Mouse (Mus musculus): Measurements from ENCODE around the gene Hist1h4c.
"Not testable (repeated sequence)": the region's sequence is repeated elsewhere in the genome, so short reads cannot be mapped to it uniquely, and the experiment has no call there.

Gene Hist1h4c

DNA sequence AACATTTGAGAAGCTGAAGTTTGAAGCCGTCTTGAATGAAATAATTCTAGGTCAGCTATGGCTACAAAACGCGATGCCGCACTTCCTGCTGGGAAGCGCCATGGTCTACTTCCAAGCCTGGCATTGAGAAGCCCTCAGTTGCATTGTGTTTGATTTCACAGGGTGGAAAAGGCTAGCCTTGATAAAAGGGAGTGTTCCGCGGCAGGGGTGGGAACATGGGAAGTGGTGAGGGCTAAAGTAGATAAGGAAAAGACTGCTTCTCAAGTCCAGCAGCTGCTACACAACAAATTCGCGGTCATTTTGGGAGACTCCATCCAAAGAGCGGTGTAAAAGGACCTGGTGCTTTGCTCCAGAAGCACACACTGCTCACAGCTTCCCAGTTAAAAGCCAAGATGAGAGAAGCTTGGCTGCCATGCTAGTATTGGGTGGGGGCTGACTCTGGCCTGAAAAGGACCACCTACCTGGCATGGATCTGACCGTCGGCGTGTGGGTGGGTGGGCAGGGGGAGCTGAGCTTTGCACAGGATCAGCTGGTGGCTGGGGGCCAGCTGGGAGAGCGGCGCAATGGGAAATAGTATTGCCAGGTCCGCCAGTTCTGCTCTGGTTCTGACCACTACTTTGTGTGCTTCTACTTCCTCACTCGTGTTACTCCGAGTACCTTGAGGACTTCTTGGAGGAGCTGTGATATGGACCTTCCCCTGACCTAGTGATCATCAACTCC lies 30.4 kb upstream of the Hist1h4c start:
- no peak for DNase-seq

DNA sequence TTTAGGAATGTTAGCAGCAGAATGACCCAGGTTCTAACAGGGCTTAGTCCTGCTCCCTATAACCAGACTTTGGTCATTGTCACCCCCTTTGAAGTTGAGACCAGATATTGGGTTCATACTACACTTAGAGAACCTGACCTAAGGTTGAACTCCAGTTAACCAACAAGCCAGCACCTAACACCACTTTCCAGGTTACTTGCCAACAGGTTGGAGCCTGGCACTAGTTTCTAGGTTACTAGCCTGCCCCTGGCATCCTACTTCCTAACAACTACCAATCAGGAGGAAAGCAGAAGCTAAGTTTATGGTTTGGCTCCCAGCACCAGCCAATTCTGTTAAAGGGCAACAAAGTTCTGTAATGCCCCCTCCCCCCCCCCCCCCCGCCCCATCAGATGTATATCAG lies 27.0 kb upstream of the Hist1h4c start:
- DNase-seq = no peak

DNA sequence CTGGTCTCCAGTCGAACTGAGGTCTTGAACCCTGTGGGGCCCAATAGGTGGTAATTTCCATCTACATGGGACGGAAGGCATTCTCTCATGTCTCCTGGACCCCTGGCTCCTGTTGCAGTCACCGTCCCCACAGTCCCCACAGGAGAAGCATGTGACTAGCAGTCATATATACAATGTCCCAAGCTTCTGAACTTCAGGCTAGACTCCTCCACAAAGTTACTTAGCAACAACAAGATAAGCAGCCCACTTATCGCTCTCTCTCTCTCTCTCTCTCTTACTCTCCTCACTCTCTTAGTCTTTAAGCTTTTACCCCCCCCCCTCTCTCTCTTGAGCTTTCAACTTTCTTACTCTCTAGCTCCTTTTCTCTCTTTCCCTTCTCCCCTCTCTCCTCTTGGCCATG lies 26.0 kb upstream of the Hist1h4c start:
- DNase-seq = no peak

DNA sequence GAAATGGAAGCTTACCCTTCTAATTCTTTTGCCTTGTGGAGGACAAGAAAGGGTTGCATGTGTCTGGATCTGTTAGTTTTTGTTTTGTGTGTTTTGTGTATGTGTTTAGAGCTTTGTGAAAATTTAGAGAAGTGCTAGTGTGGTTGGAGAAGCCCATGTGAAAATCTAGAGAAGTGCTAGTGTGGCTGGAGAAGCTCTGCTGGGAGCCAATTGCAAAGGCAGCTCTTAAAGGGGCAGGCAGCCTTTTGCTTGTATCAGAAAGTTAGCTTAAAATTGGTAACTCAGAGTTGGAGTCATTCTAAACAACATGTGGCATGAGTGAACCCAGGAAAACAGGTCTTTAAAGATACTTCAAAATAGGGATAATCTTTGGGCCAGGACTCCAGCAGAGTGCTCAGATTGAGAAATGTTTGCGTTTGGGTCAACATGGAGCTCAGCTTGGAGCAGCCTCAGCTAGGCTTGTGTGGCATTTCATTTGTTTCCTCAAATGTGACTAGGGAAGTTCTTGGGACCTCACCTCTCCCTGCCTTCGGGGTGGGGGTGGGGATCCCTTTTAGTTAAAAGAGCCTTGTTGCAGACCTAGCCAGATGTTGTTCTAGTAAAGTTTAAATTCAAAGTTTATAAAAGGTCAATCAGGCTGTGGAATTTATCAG lies 19.5 kb upstream of the Hist1h4c start:
- DNase-seq = not testable (repeated sequence)

DNA sequence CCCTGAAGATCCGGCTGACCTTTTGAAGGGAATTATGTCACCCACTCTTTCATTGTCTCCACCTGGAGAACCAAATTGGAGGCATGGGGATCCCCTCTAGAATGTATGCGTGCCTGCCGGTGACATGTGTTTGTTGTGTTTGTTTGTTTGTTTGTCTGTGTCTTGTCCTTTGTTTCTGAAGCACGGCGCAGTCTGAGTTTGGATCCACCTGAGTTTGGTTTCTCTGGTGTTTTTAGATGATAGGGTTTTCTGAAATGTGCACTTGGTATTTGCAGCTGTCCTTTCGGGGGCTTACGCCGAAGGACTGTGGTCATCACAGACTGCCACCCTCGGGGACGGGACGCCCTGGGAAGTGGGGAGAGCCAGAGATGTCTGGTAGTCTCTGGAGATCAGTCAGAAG lies 18.9 kb upstream of the Hist1h4c start:
- no peak for DNase-seq

DNA sequence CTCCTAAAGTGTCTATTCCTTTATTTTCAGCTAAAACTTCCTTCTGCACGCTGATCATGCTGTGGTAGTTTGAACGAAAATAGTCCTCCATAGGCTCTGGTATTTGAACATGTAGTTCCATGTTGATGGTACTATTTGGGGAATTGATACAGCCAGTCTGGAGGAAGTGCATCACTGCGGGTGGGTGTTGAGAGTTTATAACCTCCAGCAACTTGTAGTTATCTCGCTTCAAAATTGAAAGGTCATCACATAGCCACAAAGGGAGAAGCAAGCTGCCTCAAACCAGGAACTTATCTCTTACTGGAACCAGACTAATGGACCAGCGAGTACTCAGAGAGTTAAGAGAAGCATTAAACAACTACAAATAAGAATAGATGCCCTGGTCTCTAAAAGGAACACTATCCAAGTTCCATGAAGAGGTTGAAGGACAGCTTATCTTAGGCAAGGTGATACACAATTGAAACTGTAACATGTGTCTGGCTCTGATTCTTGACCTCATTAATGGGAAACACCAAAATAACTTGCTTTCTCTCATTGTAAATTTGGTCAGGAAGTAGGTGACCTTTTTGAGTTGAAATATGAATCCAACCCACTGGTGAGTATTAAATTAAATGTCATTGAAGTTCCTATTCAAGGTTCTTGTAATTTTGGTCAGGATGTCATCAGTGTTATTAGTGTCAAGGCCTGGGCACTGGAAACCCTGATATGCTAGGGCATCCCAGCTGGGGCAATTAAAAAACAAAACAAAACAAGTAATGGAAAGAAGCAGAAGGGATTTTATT lies 18.2 kb upstream of the Hist1h4c start:
- DNase-seq = no peak

DNA sequence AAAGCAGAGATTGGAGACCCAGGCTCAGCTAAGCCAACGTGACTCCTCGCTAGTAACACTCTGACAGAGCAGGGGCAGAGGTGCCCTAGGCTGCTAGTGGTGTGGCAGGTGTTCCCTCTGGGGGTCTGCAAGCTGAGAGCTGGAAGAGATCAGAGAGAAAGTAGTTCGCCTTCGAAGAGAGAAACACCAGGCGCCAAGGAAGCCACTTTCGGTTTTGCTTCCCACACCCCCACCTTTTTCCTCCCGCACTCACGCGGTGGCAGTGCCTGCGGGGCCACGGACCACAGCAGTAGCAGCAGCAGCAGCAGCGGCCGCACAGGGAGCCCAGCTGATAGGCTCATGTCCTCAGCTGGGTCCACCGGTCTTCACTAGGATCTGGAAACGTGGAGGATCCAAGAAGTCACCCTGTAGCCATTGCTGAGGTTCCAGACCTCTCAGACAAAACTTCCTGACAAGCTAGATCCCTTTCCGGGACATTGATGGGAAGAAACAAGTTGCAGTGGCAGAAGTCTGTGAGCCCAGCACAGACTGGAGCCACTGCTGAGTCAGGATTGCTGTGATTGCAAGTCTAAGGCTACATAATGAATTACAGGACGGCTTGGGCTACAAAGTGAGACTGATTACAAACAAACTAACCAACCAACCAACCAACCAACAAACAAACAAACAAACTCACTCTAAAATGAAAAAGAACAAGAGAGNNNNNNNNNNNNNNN lies 12.3 kb upstream of the Hist1h4c start, which contains the start of gene Hfe:
TSS of gene Hfe (minus strand) at position 481 of the 716 bp plus-strand sequence.
- DNase-seq = peak; percentile 68

DNA sequence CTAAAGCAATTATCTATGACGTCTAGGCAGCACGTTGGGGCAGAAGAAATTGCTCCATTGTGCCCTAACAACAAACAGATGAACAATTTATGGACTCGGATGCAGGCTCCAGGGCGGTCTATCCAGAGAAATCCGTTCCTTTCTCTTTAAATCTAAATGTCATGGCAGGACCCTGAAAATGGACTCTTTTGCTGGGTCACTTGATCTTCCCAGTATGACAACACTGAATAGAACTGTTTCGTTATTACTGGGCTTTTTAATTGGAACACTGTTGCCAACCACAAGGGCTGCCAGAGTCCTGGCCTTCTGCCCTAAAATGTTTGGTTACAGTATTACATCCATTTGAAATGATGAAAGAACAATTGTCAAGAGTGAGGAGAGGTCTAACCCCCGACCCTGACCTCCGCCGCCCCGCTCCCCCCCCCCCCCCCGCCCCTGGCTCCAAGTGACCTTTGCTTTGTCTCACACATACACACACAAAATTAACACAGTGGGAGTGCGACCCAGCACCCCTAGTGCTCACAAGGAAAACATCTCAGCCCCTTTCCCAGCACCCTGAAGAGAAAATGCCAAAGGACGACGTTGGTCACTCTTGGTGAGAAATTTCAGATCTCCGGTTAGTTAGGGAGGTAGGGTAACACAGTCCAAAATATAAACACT lies 11.6 kb upstream of the Hist1h4c start:
- DNase-seq = peak; percentile 32

DNA sequence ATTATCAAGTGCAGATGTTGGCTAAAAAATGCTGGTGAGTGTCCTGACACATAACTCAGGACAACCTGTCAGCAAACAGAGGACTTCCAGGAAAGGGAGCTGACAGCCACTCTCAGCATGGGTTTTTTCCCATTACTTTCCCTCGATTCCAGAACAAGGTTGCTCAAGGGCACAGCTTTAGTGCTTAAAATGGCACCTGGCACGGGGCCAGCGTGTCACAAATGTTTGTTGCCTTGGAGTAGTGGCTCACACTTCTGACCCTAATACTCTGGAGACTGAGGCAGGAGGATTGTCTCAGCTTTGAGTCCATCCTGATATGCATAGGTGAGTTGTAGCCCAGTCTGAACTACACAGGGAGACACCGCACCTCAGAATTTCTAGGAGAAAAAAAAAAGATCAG lies 10.4 kb upstream of the Hist1h4c start:
- no peak for DNase-seq

DNA sequence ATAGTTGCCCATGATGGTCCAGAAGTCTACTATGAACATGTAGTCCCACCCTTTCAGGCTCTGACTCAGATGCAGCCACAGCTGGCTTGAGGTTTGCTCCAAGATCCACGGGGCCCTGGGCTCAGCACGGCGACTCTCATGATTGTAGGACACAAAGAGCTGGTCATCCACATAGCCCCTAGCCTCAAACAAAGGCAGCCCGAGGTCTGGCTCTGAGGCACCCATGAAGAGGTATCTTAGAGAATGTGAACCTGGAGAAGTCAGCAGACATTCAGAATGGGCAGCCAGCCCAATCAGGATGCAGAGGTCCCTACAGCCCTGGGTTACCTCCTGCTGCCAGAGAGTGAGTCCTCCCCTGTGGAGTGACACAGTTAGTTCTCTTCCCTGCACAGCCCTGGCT lies 9.8 kb upstream of the Hist1h4c start:
- no peak for DNase-seq

DNA sequence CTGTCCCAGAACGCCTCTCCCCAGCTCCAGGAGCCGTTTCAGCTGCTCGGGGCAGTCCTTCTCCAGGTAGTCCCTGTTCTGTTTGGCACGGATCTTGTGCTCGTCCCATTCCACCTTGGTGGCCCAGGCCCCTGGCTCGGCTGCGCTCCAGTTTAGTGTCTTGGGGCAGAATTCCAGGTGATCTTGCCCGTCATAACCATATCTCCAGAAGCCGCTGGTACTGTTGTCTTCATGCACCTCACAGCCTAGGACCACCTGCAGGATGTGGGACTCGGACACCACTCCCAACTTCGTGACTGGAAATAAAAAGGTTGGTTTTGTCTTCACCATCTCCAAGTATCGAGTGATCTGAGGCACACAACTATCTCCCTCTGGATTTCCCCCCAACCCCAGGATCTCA lies 8.5 kb upstream of the Hist1h4c start:
- no peak for DNase-seq

DNA sequence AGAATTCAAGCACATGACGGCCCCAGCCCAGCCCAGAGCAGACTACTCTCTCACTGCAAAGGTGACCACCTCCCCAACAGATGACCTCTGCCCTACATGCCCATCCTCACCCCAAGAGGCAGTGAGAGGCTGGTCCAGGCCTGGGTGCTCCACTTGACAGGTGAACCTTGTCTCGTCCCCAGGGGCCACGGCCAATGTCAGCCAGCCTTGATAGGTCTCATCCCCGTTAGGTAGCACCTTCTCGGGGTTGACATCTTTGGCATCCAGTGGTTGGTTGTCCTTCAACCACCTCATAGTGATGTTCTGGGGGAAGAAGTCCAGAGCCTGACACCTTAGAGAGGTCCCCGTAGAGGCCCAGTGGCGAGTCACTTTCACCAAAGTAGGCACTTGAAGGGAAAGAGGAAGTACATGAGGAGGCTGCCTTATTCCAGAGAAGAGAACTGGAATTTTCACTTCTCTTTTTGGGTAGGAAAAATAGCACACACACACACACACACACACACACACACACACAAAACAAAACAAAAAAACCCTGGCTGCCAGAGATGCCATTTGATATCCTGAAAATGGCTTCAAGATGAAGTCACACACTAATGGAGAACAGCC lies 7.6 kb upstream of the Hist1h4c start:
- DNase-seq = no peak

DNA sequence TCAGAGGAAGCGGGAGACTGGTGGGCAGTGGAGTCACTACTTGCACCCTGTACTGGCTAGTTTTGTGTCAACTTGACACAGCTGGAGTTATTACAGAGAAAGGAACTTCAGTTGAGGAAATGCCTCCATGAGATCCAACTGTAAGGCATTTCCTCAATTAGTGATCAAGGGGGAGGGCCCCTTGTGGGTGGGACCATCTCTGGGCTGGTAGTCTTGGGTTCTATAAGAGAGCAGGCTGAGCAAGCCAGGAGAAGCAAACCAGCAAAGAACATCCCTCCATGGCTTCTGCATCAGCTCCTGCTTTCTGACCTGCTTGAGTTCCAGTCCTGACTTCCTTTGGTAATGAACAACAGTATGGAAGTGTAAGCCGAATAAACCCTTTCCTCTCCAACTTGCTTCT lies 4.5 kb upstream of the Hist1h4c start:
- not testable (repeated sequence) for DNase-seq

DNA sequence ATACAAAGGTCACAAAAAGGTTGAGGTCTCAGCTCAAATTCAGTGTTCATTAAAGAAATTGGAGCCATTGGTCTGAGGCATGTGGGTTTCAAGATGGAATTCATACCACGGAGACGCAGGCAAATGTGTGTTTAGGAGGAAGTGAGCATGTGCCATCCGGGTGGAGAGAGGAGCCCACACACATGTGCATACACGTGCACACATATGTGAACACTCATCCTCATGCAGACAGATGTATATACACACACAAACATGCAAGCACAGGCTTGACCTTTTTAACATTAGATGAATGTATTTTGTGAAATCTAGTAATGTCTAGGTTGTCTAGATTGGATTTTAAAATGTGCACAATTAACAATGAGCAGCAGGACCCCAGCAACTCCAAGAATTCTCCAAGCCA lies 4.0 kb upstream of the Hist1h4c start:
- DNase-seq = no peak

DNA sequence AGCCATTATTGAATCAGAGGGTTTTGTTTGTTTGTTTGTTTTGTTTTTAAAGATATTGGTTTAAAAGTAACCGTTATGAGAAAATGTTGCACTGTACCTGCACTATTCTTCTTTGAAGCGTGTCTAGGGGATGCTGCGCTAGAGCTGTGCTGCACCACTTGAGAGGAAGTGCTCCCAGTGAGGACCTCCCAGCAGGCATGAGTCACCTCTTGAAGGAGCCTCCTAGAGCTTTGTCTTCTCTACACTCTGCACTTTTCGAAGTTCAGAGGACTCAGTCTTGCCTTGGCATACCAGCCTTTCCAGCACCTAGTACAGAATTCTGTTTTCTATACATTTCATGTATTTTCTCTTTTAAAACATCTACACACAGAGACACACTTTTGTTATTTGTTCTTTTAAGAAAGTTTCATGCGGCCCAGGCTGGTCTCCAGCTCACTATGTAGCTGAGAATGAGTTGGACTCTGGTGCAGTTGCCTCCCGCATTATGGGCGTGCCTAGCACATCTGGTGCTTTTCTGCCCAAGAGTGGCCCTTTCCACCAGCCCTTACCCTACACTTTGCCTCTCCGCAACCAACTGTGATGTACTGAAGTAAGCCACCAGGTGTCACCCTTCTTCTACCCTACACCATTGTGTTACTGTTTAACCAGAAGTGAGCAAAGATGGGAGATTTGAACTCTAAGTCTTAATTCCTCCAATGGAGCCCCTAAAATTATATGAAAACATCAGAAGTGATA lies 2.7 kb upstream of the Hist1h4c start:
- DNase-seq = peak; percentile 87

DNA sequence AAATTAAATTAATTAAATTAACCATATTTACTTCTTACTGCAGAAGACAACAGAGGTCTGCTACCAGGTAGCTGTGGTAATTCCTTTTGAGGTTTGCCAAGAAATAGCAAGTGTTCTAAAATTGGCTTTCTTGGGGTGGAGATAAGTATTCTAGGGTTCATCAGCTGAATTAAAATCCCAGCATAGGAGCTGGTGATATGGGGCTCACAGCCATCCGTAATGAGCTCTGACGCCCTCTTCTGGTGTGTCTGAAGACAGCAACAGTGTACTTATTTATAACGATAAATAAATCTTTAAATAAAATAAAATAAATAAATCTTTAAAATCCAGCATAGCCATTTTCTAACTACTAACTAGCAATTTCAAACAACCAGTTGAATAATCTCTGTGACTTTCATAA lies 1.5 kb upstream of the Hist1h4c start:
- no peak for DNase-seq

DNA sequence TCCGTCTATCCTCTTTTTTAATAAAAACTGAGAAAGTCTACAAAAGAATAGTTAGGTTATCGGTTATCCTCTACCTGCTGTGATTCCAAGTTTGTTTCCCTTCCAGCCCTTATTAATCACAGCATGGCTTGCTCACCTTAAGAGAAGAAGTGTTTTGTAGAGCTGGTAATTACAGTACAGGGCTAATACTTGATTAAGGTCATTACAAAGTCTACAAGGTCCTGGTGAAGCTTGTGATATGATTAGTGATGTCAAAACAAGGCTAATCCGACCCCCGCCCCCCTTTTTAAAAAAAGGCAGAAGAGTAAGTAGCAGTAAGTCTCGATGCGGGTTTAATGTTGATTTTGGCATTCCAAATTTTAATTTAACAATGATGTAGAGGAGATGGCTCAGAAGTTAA lies 742 bp upstream of the Hist1h4c start:
- DNase-seq = no peak

DNA sequence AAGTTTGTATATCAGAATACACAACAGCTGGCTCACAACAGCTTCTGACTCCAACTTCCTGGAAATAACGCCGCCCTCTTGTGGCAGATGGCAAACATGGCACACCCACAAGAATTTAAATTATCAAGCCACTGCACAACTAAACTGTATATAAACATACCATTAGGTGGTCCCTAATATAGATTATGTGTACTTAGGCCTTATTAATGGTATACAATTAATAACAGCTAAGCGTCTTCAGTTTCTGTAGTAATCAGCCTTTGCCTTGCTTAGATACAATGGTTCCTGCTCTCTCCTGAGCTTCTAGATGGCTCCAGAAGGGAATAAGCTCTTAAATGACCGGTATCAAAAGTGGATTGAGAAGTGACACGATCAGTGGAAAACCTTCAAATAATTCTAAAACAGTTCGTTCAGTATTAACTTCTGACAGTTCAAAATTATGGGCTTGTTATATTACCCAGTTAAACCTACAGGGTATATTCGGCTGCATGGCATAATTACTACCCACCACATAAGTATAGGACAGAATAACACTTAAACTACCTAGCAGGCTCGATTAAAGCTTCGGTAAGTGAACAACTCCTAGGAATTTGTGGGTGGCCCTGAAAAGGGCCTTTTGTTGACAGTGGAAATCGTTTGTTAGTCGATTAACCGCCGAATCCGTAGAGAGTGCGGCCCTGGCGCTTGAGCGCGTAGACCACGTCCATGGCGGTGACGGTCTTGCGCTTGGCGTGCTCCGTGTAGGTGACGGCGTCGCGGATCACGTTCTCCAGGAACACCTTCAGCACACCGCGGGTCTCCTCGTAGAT lies 559 bp downstream of the Hist1h4c start:
- DNase-seq = peak; percentile 83

DNA sequence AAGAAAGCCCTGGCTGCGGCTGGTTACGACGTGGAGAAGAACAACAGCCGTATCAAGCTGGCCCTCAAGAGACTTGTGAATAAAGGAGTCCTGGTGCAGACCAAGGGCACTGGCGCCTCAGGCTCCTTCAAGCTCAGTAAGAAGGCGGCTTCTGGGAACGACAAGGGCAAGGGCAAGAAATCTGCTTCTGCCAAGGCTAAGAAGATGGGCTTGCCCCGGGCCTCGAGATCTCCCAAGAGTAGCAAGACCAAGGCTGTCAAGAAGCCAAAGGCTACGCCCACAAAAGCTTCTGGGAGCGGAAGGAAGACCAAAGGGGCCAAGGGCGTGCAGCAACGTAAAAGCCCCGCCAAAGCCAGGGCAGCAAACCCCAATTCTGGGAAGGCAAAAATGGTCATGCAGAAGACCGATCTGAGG lies 2.2 kb downstream of the Hist1h4c start:
- DNase-seq = peak; percentile 49

DNA sequence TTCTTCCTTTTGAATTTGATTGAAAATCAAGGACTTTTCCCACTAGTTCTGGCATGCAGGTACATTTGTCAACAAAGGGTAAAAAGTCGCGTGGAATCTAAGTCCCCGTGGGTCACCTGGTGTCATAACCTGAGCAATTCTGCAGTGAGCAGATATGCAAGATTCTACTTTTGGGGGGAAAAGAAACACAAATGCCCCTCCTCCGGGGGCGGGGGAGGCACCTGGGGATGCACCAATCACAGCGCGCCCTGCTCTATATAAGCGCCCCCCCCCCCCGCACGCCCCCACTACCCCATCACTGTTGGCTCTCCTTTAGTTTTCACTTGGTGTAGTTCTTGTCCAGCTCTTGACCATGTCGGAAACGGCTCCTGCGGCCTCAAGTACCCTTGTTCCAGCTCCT lies 2.7 kb downstream of the Hist1h4c start, which contains the start of gene Hist1h1t:
TSS of gene Hist1h1t (plus strand) at position 301 of the 400 bp plus-strand sequence.
- no peak for DNase-seq

DNA sequence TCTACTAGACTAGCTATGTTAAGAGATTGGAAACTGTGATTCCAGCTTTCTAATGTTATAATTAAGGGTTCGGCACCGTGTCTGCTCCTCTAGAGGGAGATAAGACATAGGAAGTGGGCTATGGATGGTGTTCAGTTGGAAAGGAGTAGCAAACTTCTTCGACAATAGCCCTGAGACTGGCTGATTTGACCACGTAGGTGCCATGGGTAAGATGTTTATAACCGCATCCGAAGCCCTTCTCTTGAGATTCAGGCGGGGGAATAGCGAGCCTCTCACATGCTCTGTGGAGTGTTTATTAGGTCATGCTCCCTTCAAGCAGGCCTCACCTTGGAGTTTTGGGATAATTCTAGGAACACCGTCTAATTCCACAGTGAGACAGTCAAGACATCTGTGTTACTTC lies 3.3 kb downstream of the Hist1h4c start:
- DNase-seq = no peak

Data from lung, postnatal 10 days (tissue).